Mouse (Mus musculus): ENCODE results near the gene Ago3. TPM values are rescaled to one million over a fixed set of nuclear protein-coding genes. Genes with fewer than 3 reads are reported as not detected.

The Ago3 gene
- total and polyA plus RNA-seq, 3 experiments = 7.3 to 7.9 TPM; not detected in 1

DNA sequence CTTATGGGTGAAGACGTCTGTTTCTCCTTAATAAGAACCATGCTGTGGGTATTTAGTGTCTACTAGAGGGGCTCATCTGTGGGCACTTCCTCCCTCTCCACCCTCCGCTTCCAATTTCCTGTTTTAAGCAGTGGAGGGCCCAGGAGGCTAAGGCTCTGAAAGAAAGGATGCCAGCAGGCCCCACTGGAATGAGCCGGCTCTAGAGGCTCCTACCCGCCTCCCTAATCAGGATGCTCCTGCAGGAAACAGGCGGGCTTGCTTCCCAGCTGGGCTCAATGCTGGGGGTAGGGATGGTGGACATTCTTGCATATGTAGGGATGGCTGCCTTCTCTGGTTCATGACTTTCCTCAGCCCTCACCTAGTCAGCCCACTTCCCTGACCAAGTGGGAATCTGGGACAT is 116.2 kb downstream of the Ago3 start:
- TF ChIP-seq USF1 (IDR thresholded peaks at IDR 0.05; ENCODE audit: low read depth, low read length) = no peak
- no peak for TF ChIP-seq CHD2 (IDR thresholded peaks at IDR 0.05; ENCODE audit: low read length)
- no peak for TF ChIP-seq MAX (IDR thresholded peaks at IDR 0.05; ENCODE audit: low read length)
- TF ChIP-seq EP300 (IDR thresholded peaks at IDR 0.05; ENCODE audit: low read depth in 1 of 2, low read length in 2 of 2) = no peak
- TF ChIP-seq POLR2A (IDR thresholded peaks at IDR 0.05; ENCODE audit: control insufficient read depth in 1 of 2, insufficient read depth in 1 of 2, low read depth in 1 of 2, low read length in 2 of 2, poor library complexity in 1 of 2) = no peak
- TF ChIP-seq GABPA (IDR thresholded peaks at IDR 0.05; ENCODE audit: low read depth, low read length) = no peak
- no peak for TF ChIP-seq BHLHE40 (IDR thresholded peaks at IDR 0.05; ENCODE audit: borderline replicate concordance, low read depth, low read length)
- TF ChIP-seq MAZ (IDR thresholded peaks at IDR 0.05; ENCODE audit: low read depth, low read length) = no peak
- no peak for TF ChIP-seq NRF1 (IDR thresholded peaks at IDR 0.05; ENCODE audit: insufficient read depth, low read depth, low read length, poor library complexity, severe bottlenecking)
- TF ChIP-seq ZKSCAN1 (IDR thresholded peaks at IDR 0.05; ENCODE audit: low read depth, low read length) = no peak
- no peak for TF ChIP-seq MXI1 (IDR thresholded peaks at IDR 0.05; ENCODE audit: low read depth, low read length)
- TF ChIP-seq MYB (IDR thresholded peaks at IDR 0.05; ENCODE audit: low read depth, low read length) = no peak
- TF ChIP-seq NELFE (IDR thresholded peaks at IDR 0.05; ENCODE audit: low read depth, low read length) = no peak
- no peak for TF ChIP-seq MEF2A (IDR thresholded peaks at IDR 0.05; ENCODE audit: extremely low read depth, insufficient replicate concordance, low read depth, low read length, poor library complexity, severe bottlenecking)
- TF ChIP-seq MAFK (IDR thresholded peaks at IDR 0.05; ENCODE audit: borderline replicate concordance, low read depth, low read length) = no peak
- TF ChIP-seq HCFC1 (IDR thresholded peaks at IDR 0.05; ENCODE audit: low read depth, low read length) = no peak
- no peak for TF ChIP-seq TCF12 (IDR thresholded peaks at IDR 0.05; ENCODE audit: low read depth, low read length)
- TF ChIP-seq MYC (IDR thresholded peaks at IDR 0.05; ENCODE audit: low read depth, low read length) = no peak
- no peak for TF ChIP-seq SIN3A (IDR thresholded peaks at IDR 0.05; ENCODE audit: low read length)
- no peak for TF ChIP-seq USF2 (IDR thresholded peaks at IDR 0.05; ENCODE audit: borderline replicate concordance in 1 of 2, insufficient read depth in 1 of 2, low read depth in 1 of 2, low read length in 2 of 2)
- no peak for DNase-seq (ENCODE audit: low read depth, low spot score)

More for the DNA sequence above, 116.2 kb downstream of the Ago3 start:
- Histone ChIP-seq H3K79me2 (ENCODE audit: control insufficient read depth, insufficient read depth, low read length, poor library complexity) (no peaks in the 10 kb centered on the region), H3K27ac (ENCODE audit: control insufficient read depth, low read depth, low read length) (no peak overlapping the region), H3K4me1 (ENCODE audit: control insufficient read depth in 1 of 2, insufficient read depth in 2 of 2, low read length in 2 of 2) (peaks cover 0 to 9% of the 10 kb centered on the region in 2 experiments; a peak in 1 of 4 replicates), H3K4me3 (ENCODE audit: control insufficient read depth in 1 of 2, insufficient read depth in 1 of 2, low read depth in 2 of 2, low read length in 2 of 2) (no peak overlapping the region), H3K9me3 (replicated peaks; ENCODE audit: insufficient read depth, low read length) (no peaks in the 10 kb centered on the region), H3K27me3 (ENCODE audit: control insufficient read depth in 1 of 2, insufficient read depth in 2 of 2, low read length in 2 of 2) (no peaks in the 10 kb centered on the region), H3K9ac (ENCODE audit: control insufficient read depth, low read depth, low read length, poor library complexity, severe bottlenecking) (no peak overlapping the region), H3K36me3 (ENCODE audit: control insufficient read depth in 1 of 2, insufficient read depth in 2 of 2, low read length in 2 of 2) (peaks cover 0 to 3% of the 10 kb centered on the region in 2 experiments; a peak in 2 of 4 replicates)

All from MEL (cell line).